Comparison of ENCODE assay signal across 15 mouse cellular contexts in genomic region chr15:98102401-98102800, GRCm38 (mm10).
"Had no signal": no experiment of that assay in that cellular context is flagged by ENCODE, and none has a peak within 500 bp of the region (broad histone marks: within the 10 kb centered on the region; RNA-seq: fewer than 3 reads in every experiment).

No protein-coding gene starts in this region.

- ATAC-seq: hindbrain, postnatal 0 days; intestine, embryonic 16.5 days had no signal

- DNase-seq: gastrocnemius, postnatal 14 days; gastrocnemius, postnatal 36 days; heart, adult 11 months; heart, adult 2 months; heart, postnatal 14 days; heart, postnatal 36 days; kidney, adult 11 months; kidney, adult 8-10 months; kidney, postnatal 10 days; kidney, postnatal 25 days; kidney, postnatal 4 days; liver; liver, embryonic 13.5 days had no signal
